Mouse (Mus musculus) myocyte (in vitro differentiated cells): Measurements from ENCODE around the gene Per1. TPM values are rescaled to one million over a fixed set of nuclear protein-coding genes. Genes with fewer than 3 reads are reported as not detected.

Source experiments
- H3K27me3 ChIP-seq: one replicate; pipeline ENCODE4 v1.6.1; 2011; ENCODE audit not compliant: control insufficient read depth, insufficient read depth, insufficient read length
- H3K36me3 ChIP-seq: one replicate; pipeline ENCODE4 v1.6.1; 2011; ENCODE audit not compliant: control insufficient read depth, insufficient read depth
- H3K4me2 ChIP-seq: one replicate; pipeline ENCODE4 v1.6.1; 2011; ENCODE audit warnings: low read depth, control low read depth
- H3K4me3 ChIP-seq: one replicate; pipeline ENCODE4 v1.5.1; 2011; ENCODE audit warnings: mild to moderate bottlenecking, control low read depth, moderate library complexity
- H3K79me2 ChIP-seq: one replicate; pipeline ENCODE4 v1.6.1; 2011; ENCODE audit not compliant: control insufficient read depth, insufficient read depth
- H3ac ChIP-seq: one replicate; pipeline ENCODE4 v1.6.1; 2011; ENCODE audit not compliant: control insufficient read depth, insufficient read length
- CEBPB ChIP-seq: IDR thresholded peaks from 2 replicates; pipeline ENCODE4 v1.6.1; 2011; ENCODE audit warnings: mild to moderate bottlenecking, moderate library complexity; ENCODE audit not compliant: poor library complexity, insufficient read depth, severe bottlenecking
- E2F4 ChIP-seq: IDR thresholded peaks from one replicate; pipeline ENCODE4 v1.6.1; 2011; ENCODE audit warnings: mild to moderate bottlenecking, control low read depth, moderate library complexity; ENCODE audit not compliant: insufficient read depth
- MAX ChIP-seq: IDR thresholded peaks from one replicate; pipeline ENCODE4 v1.6.1; 2011; ENCODE audit warnings: low read depth, mild to moderate bottlenecking, control low read depth
- MYOD1 ChIP-seq, 3 experiments: IDR thresholded peaks; one replicate each; pipeline ENCODE4 v1.6.1; 2011; ENCODE audit warnings: control low read depth in 2 of 3, low read depth in 2 of 3, mild to moderate bottlenecking in 2 of 3, moderate library complexity in 1 of 3; ENCODE audit not compliant: insufficient read length in 2 of 3, control insufficient read depth in 1 of 3
- MYOG ChIP-seq, 3 experiments: IDR thresholded peaks; one replicate each; pipeline ENCODE4 v1.6.1; 2011; ENCODE audit warnings: control low read depth in 2 of 3, low read depth in 2 of 3, mild to moderate bottlenecking in 2 of 3; ENCODE audit not compliant: insufficient read length in 2 of 3, control insufficient read depth in 1 of 3, insufficient read depth in 1 of 3
- POLR2A ChIP-seq: IDR thresholded peaks from one replicate; pipeline ENCODE4 v1.6.1; 2011; ENCODE audit warnings: low read depth, mild to moderate bottlenecking, control low read depth, moderate library complexity; ENCODE audit not compliant: insufficient read length
- POLR2AphosphoS2 ChIP-seq: IDR thresholded peaks from one replicate; pipeline ENCODE4 v1.6.1; 2011; ENCODE audit warnings: low read depth, control low read depth; ENCODE audit not compliant: insufficient read length
- REST ChIP-seq: IDR thresholded peaks from one replicate; pipeline ENCODE4 v1.6.1; 2011; ENCODE audit warnings: mild to moderate bottlenecking, control low read depth, moderate library complexity; ENCODE audit not compliant: insufficient read depth, insufficient read length
- SRF ChIP-seq: IDR thresholded peaks from one replicate; pipeline ENCODE4 v1.6.1; 2011; ENCODE audit warnings: low read depth; ENCODE audit not compliant: control insufficient read depth, insufficient read length
- TCF12 ChIP-seq: IDR thresholded peaks from one replicate; pipeline ENCODE4 v1.6.1; 2011; ENCODE audit warnings: mild to moderate bottlenecking, control low read depth; ENCODE audit not compliant: poor library complexity, insufficient read depth, severe bottlenecking
- TCF3 ChIP-seq: IDR thresholded peaks from one replicate; pipeline ENCODE4 v1.6.1; 2011; ENCODE audit warnings: low read depth, control low read depth; ENCODE audit not compliant: insufficient read length
- USF1 ChIP-seq: IDR thresholded peaks from one replicate; pipeline ENCODE4 v1.6.1; 2011; ENCODE audit warnings: low read depth, mild to moderate bottlenecking, control low read depth, moderate library complexity
- polyA plus RNA-seq: library from polyadenylated mRNA; unstranded; fragments of >200 nt; fragmentation: generic; extraction: Trizol; gene quantifications from one replicate; pipeline ENCODE4 v1.2.1, GENCODE M21; 2012; ENCODE audit warnings: missing spikeins

Per1 gene
- polyA plus RNA-seq, 1 experiment, result 8.9 TPM

- Histone ChIP-seq H3K4me2 (peak overlapping the region; percentile 62), H3K79me2 (no peaks in the 10 kb centered on the region), H3K4me3 (no peak overlapping the region), H3K27me3 (no peaks in the 10 kb centered on the region), H3K36me3 (no peaks in the 10 kb centered on the region), H3ac (no peak overlapping the region)
- TF ChIP-seq E2F4 (no peak), POLR2A (no peak), MAX (no peak), MYOG (IDR thresholded peaks at IDR 0.05; ENCODE audit: control insufficient read depth in 1 of 3, insufficient read depth in 1 of 3, insufficient read length in 2 of 3, low read depth in 2 of 3) (no peak), TCF3 (no peak), REST (no peak), MYOD1 (IDR thresholded peaks at IDR 0.05; ENCODE audit: control insufficient read depth in 1 of 3, insufficient read length in 2 of 3, low read depth in 2 of 3) (no peak), USF1 (no peak), POLR2AphosphoS2 (no peak), TCF12 (no peak), SRF (no peak), CEBPB (no peak)
Measured at GRCm38 (mm10) chr11:69067601-69068000, 27.4 kb upstream of the Per1 start.

GRCm38 (mm10) chr11:69070093-69070492 is 24.9 kb upstream of the Per1 start:
- no peaks in the 10 kb centered on the region for H3K36me3 ChIP-seq
- no peaks in the 10 kb centered on the region for H3K27me3 ChIP-seq
- no peak for TF ChIP-seq USF1
- no peak for TF ChIP-seq MYOG (IDR thresholded peaks at IDR 0.05; ENCODE audit: control insufficient read depth in 1 of 3, insufficient read depth in 1 of 3, insufficient read length in 2 of 3, low read depth in 2 of 3)
- no peak for TF ChIP-seq SRF
- TF ChIP-seq TCF3, result no peak
- no peak for TF ChIP-seq REST
- no peak for TF ChIP-seq CEBPB
- no peak for TF ChIP-seq MAX
- no peak for TF ChIP-seq E2F4
- no peak for TF ChIP-seq POLR2AphosphoS2
- H3K79me2 ChIP-seq, result no peaks in the 10 kb centered on the region
- H3K4me2 ChIP-seq, result peak overlapping the region; percentile 84
- H3ac ChIP-seq, result peak overlapping the region; percentile 27
- peak overlapping the region; percentile 40 for H3K4me3 ChIP-seq

- no peak for TF ChIP-seq REST
- peak; percentile 99 for TF ChIP-seq POLR2AphosphoS2
- TF ChIP-seq MAX, result peak; percentile 30
- TF ChIP-seq MYOG (IDR thresholded peaks at IDR 0.05; ENCODE audit: control insufficient read depth in 1 of 3, insufficient read depth in 1 of 3, insufficient read length in 2 of 3, low read depth in 2 of 3), result no peak
- TF ChIP-seq MYOD1 (IDR thresholded peaks at IDR 0.05; ENCODE audit: control insufficient read depth in 1 of 3, insufficient read length in 2 of 3, low read depth in 2 of 3), result no peak
- no peak for TF ChIP-seq TCF12
- TF ChIP-seq CEBPB, result no peak
- peak; percentile 95 for TF ChIP-seq POLR2A
- TF ChIP-seq USF1, result no peak
- TF ChIP-seq E2F4, result no peak
- no peak for TF ChIP-seq TCF3
- TF ChIP-seq SRF, result no peak
- Histone ChIP-seq H3K4me2 (peak within 1 kb of the TSS; percentile 84), H3K79me2 (no peaks in the 10 kb centered on the region), H3ac (peak within 1 kb of the TSS; percentile 27), H3K27me3 (no peaks in the 10 kb centered on the region), H3K36me3 (no peaks in the 10 kb centered on the region), H3K4me3 (peak within 1 kb of the TSS; percentile 40)
Measured at GRCm38 (mm10) chr11:69070590-69071222, 24.3 kb upstream of the Per1 start, which contains the start of gene Tmem107. Tmem107 (plus strand) TSS chr11:69070806.

- Histone ChIP-seq H3K79me2 (no peaks in the 10 kb centered on the region), H3K36me3 (no peaks in the 10 kb centered on the region), H3K4me2 (peak overlapping the region; percentile 84), H3ac (peak overlapping the region; percentile 27), H3K27me3 (no peaks in the 10 kb centered on the region), H3K4me3 (peak overlapping the region; percentile 40)
- no peak for TF ChIP-seq MYOG (IDR thresholded peaks at IDR 0.05; ENCODE audit: control insufficient read depth in 1 of 3, insufficient read depth in 1 of 3, insufficient read length in 2 of 3, low read depth in 2 of 3)
- TF ChIP-seq POLR2A, result no peak
- no peak for TF ChIP-seq REST
- TF ChIP-seq E2F4, result no peak
- no peak for TF ChIP-seq CEBPB
- no peak for TF ChIP-seq SRF
- no peak for TF ChIP-seq TCF3
- no peak for TF ChIP-seq MAX
- no peak for TF ChIP-seq POLR2AphosphoS2
- TF ChIP-seq TCF12, result no peak
- TF ChIP-seq MYOD1 (IDR thresholded peaks at IDR 0.05; ENCODE audit: control insufficient read depth in 1 of 3, insufficient read length in 2 of 3, low read depth in 2 of 3), result no peak
- TF ChIP-seq USF1, result no peak
Measured at GRCm38 (mm10) chr11:69071262-69071661, 23.8 kb upstream of the Per1 start.

DNA sequence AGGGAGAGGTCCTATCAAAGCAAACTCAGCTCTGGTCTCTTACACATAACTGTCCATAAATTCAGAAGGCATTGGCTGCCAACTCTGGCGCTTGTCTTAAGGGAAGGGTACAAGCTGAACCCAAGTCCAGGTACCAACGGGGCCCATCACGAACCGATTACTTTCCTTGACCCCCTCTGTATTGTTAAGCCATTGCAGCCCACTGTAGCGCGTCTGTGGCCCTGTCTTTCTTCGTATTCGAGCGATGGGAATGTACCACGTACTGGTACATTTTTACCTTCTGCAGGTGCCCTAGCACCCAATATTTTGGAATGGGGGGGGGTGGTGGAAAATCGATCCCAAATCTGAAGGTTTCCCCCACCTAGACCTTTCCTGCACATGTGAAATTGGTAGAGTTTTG is 22.8 kb upstream of the Per1 start:
- H3K79me2 ChIP-seq, result no peaks in the 10 kb centered on the region
- H3K36me3 ChIP-seq, result no peaks in the 10 kb centered on the region
- peak overlapping the region; percentile 92 for H3K4me2 ChIP-seq
- peak overlapping the region; percentile 0 for H3K4me3 ChIP-seq
- TF ChIP-seq CEBPB (no peak), MYOG (IDR thresholded peaks at IDR 0.05; ENCODE audit: control insufficient read depth in 1 of 3, insufficient read depth in 1 of 3, insufficient read length in 2 of 3, low read depth in 2 of 3) (no peak), MYOD1 (IDR thresholded peaks at IDR 0.05; ENCODE audit: control insufficient read depth in 1 of 3, insufficient read length in 2 of 3, low read depth in 2 of 3) (no peak), SRF (no peak), TCF3 (no peak), E2F4 (no peak), USF1 (no peak), TCF12 (no peak), POLR2AphosphoS2 (no peak), REST (no peak), MAX (no peak), POLR2A (no peak)
- no peaks in the 10 kb centered on the region for H3K27me3 ChIP-seq
- no peak overlapping the region for H3ac ChIP-seq
